Mouse (Mus musculus): ENCODE data around the gene Sclt1. TPM values are rescaled to one million over a fixed set of nuclear protein-coding genes. Genes with fewer than 3 reads are reported as not detected.
A peak's percentile ranks its signal among the peaks of the same experiment; 100 is the strongest.

Sclt1 gene
- polyA plus RNA-seq, 1 experiment from 2014 or later, result 8.6 TPM

DNA sequence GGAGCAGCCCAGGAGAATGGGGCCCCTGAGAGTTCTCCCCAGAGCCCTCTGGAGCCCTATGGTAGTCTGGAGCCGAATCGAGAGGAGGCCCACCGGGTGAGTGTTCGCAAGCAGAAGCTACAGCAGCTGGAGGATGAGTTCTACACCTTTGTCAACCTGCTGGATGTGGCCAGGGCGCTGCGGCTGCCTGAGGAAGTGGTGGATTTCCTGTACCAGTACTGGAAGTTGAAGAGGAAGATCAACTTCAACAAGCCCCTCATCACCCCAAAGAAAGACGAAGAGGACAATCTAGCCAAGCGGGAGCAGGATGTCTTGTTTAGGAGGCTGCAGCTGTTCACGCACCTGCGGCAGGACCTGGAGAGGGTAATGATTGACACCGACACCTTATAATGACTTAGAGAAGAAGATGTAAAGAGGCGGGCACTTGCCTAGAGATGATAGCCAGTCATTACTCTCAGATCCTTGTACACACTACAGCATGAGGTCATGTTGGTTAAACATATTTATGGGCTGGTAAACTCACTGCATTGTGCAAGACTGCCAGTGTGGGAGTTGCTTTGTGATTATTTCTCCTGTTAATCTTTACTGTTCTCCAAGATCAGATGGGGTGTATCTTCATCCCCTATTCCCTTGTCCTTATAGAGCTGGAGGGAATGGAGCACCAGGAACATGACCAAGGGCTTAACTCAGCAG lies 137.5 kb downstream of the Sclt1 start:
- H3K27ac ChIP-seq (replicated peaks), result no peak overlapping the region
- H3K27me3 ChIP-seq (ENCODE audit: control insufficient read depth, insufficient read depth, low read length), result no peaks in the 10 kb centered on the region
- H3K9me3 ChIP-seq (ENCODE audit: control insufficient read depth, low read length), result no peaks in the 10 kb centered on the region
- TF ChIP-seq EP300 (optimal IDR thresholded peaks at IDR 0.05) (no peak), CTCF (IDR thresholded peaks at IDR 0.05; ENCODE audit: low read depth) (no peak)
- DNase-seq (ENCODE audit: low spot score) (no peak), ATAC-seq (ENCODE audit: low FRiP score, low TSS enrichment) (no peak)
- 91% methylated on average over 12 of the region's 12 CpGs for WGBS
- no peaks in the 10 kb centered on the region for H3K4me1 ChIP-seq (replicated peaks; ENCODE audit: control insufficient read depth, insufficient read depth)
- H3K4me2 ChIP-seq (replicated peaks; ENCODE audit: low read depth), result no peak overlapping the region
- H3K9ac ChIP-seq (ENCODE audit: low read length), result no peak overlapping the region
- no peaks in the 10 kb centered on the region for H3K36me3 ChIP-seq (ENCODE audit: control insufficient read depth, insufficient read depth, low read length)
- H3K4me3 ChIP-seq (ENCODE audit: low read depth, low read length), result no peak overlapping the region

- Histone ChIP-seq H3K27ac (replicated peaks) (no peak overlapping the region), H3K27me3 (ENCODE audit: control insufficient read depth, insufficient read depth, low read length) (no peaks in the 10 kb centered on the region), H3K4me3 (ENCODE audit: low read depth, low read length) (no peak overlapping the region), H3K36me3 (ENCODE audit: control insufficient read depth, insufficient read depth, low read length) (no peaks in the 10 kb centered on the region), H3K9me3 (ENCODE audit: control insufficient read depth, low read length) (no peaks in the 10 kb centered on the region), H3K4me2 (replicated peaks; ENCODE audit: low read depth) (no peak overlapping the region), H3K4me1 (replicated peaks; ENCODE audit: control insufficient read depth, insufficient read depth) (no peaks in the 10 kb centered on the region), H3K9ac (ENCODE audit: low read length) (no peak overlapping the region)
- 69% methylated on average over 5 of the region's 5 CpGs for WGBS
- TF ChIP-seq CTCF (IDR thresholded peaks at IDR 0.05; ENCODE audit: low read depth) (no peak), EP300 (optimal IDR thresholded peaks at IDR 0.05) (no peak)
- DNase-seq (ENCODE audit: low spot score) (no peak), ATAC-seq (ENCODE audit: low FRiP score, low TSS enrichment) (no peak)
These were observed 138.8 kb downstream of the Sclt1 start for GRCm38 (mm10) chr3:41603470-41604019.

DNA sequence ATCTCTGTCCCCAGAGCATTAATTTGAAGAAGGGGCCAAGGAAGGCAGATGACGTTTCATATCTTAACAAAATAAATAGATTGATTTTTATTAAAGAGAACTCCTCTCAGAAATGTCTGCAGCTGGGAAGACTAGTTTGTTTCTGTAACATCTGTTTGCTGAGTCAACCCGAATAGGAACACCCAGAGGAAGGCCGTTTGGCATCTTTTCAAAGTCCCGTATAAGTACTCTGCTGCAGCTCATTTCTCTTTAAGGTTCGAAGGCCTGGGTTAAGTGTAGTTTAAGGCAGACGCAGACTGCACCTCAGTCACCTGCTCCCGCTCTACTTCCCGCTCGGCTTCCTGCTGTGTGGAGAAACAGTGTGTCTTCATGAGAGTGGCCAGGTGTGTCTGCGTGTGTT lies 139.4 kb downstream of the Sclt1 start:
- TF ChIP-seq EP300 (optimal IDR thresholded peaks at IDR 0.05), result no peak
- TF ChIP-seq CTCF (IDR thresholded peaks at IDR 0.05; ENCODE audit: low read depth), result no peak
- H3K27ac ChIP-seq (replicated peaks), result no peak overlapping the region
- no peaks in the 10 kb centered on the region for H3K9me3 ChIP-seq (ENCODE audit: control insufficient read depth, low read length)
- no peak for DNase-seq (ENCODE audit: low spot score)
- H3K9ac ChIP-seq (ENCODE audit: low read length), result no peak overlapping the region
- 41% methylated on average over 10 of the region's 10 CpGs for WGBS
- H3K4me1 ChIP-seq (replicated peaks; ENCODE audit: control insufficient read depth, insufficient read depth), result no peaks in the 10 kb centered on the region
- no peak overlapping the region for H3K4me3 ChIP-seq (ENCODE audit: low read depth, low read length)
- no peak overlapping the region for H3K4me2 ChIP-seq (replicated peaks; ENCODE audit: low read depth)
- ATAC-seq (ENCODE audit: low FRiP score, low TSS enrichment), result no peak
- H3K36me3 ChIP-seq (ENCODE audit: control insufficient read depth, insufficient read depth, low read length), result no peaks in the 10 kb centered on the region; the same call in 1 of the 2 replicates
- no peaks in the 10 kb centered on the region for H3K27me3 ChIP-seq (ENCODE audit: control insufficient read depth, insufficient read depth, low read length)

DNA sequence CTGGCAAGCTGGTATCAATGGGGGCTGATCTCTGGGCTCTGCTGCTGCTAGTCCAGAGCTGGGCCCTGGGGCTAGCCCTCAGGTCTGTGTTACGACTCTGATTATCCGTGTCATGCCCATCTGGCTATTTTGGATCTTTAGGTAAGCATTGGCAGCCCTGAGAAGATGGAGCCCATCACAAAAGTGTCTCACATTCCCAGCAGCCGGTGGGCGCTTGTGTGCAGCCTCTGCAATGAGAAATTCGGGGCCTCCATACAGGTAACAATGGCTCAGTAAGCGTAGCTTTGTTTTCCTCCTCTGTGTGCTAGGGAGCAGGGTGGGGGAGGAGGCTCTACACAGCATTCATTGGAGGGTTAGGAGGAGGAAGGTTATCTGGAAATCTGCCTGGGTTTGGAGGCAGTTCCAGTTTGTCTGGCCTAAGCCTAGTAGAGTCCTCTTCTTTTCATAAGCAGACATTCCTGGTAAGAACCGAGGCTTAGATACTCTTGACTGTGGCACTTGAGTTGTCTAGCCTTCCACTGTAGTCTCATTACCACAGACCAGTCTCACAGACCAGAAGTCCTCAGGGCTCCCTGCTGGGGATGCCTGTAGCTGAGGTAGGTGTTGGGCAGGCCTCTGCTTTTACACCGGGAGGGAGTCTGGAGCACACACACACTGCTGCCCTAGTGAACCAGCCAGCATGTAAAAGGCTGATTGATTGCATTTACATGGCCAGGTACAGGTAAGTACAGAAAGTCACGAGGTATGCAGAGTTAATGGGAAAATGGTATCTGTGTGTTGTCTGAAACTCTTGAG lies 140.9 kb downstream of the Sclt1 start:
- H3K27me3 ChIP-seq (ENCODE audit: control insufficient read depth, insufficient read depth, low read length), result no peaks in the 10 kb centered on the region
- no peaks in the 10 kb centered on the region for H3K4me1 ChIP-seq (replicated peaks; ENCODE audit: control insufficient read depth, insufficient read depth)
- H3K4me2 ChIP-seq (replicated peaks; ENCODE audit: low read depth), result no peak overlapping the region
- WGBS, result 73% methylated on average over 9 of the region's 9 CpGs
- H3K9ac ChIP-seq (ENCODE audit: low read length), result no peak overlapping the region
- H3K27ac ChIP-seq (replicated peaks), result no peak overlapping the region
- H3K4me3 ChIP-seq (ENCODE audit: low read depth, low read length), result no peak overlapping the region
- no peak for DNase-seq (ENCODE audit: low spot score)
- no peaks in the 10 kb centered on the region for H3K9me3 ChIP-seq (ENCODE audit: control insufficient read depth, low read length)
- TF ChIP-seq EP300 (optimal IDR thresholded peaks at IDR 0.05), result no peak
- TF ChIP-seq CTCF (IDR thresholded peaks at IDR 0.05; ENCODE audit: low read depth), result no peak
- H3K36me3 ChIP-seq (ENCODE audit: control insufficient read depth, insufficient read depth, low read length), result peaks cover 4% of the 10 kb centered on the region
- ATAC-seq (ENCODE audit: low FRiP score, low TSS enrichment), result no peak

DNA sequence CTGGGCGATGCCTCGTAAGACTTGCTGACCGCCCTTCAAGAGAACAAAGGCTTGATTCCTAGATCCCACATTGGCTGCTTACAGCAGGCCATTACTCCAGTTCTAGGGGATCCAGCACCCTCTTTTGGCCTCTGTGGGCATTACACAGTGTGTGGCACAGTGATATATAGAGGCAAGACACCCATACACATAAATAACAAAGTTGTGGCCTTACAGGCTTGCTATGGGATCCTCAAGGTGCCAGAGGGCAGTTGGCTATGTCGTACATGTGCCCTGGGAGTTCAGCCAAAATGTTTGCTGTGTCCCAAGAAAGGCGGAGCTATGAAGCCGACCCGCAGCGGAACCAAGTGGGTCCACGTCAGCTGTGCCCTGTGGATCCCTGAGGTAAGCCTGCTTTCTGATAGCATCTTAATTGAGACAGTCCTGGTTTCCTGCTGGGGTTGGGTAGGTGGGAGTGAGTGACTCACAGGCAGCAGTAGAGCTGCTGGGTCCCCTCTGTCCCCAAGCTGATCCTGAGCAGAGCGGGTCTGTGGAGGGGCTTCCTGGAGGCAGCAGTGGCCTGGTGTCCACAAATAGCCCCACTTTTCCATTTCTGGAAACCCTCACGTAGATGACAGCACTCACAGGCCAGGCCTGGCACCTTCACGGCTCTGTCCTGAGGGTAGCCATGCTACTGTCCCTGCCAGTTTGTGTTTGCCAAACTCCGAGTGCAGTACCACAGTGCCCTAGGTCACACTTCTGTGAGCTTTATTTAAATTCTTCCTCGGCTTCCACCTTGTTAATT lies 142.3 kb downstream of the Sclt1 start:
- peaks cover 4% of the 10 kb centered on the region for H3K36me3 ChIP-seq (ENCODE audit: control insufficient read depth, insufficient read depth, low read length)
- DNase-seq (ENCODE audit: low spot score) (peak; percentile 65), ATAC-seq (ENCODE audit: low FRiP score, low TSS enrichment) (peak; percentile 81)
- H3K27me3 ChIP-seq (ENCODE audit: control insufficient read depth, insufficient read depth, low read length), result no peaks in the 10 kb centered on the region
- H3K4me2 ChIP-seq (replicated peaks; ENCODE audit: low read depth), result no peak overlapping the region
- no peak overlapping the region for H3K4me3 ChIP-seq (ENCODE audit: low read depth, low read length)
- no peaks in the 10 kb centered on the region for H3K9me3 ChIP-seq (ENCODE audit: control insufficient read depth, low read length)
- no peak for TF ChIP-seq EP300 (optimal IDR thresholded peaks at IDR 0.05)
- peak; percentile 75 for TF ChIP-seq CTCF (IDR thresholded peaks at IDR 0.05; ENCODE audit: low read depth)
- H3K27ac ChIP-seq (replicated peaks), result no peak overlapping the region
- no peaks in the 10 kb centered on the region for H3K4me1 ChIP-seq (replicated peaks; ENCODE audit: control insufficient read depth, insufficient read depth)
- WGBS, result 87% methylated on average over 14 of the region's 14 CpGs
- H3K9ac ChIP-seq (ENCODE audit: low read length), result no peak overlapping the region

Measured in stomach, postnatal 0 days (tissue).